Mouse (Mus musculus) adrenal gland, adult 2 months (tissue): ENCODE measurements around the gene Pkhd1. TPM values are rescaled to one million over a fixed set of nuclear protein-coding genes. Genes with fewer than 3 reads are reported as not detected.

Experiments
- polyA plus RNA-seq: library from polyadenylated mRNA; depleted of rRNA; stranded (reverse); fragments of >200 nt; gene quantifications from 2 replicates; pipeline ENCODE4 v1.2.3, GENCODE M21; 2012; rRNA removed
- total RNA-seq, 2 experiments: library from RNA; stranded (reverse); gene quantifications; 2 replicates each; pipeline ENCODE4 v1.2.3; 2021

Gene Pkhd1
- total and polyA plus RNA-seq, 3 experiments, result 0.03 to 0.17 TPM; not detected in 1

Other genes with a start within 250 kb of the Pkhd1 start
- not detected for gene Il17a, start 112.8 kb upstream of the Pkhd1 start, total RNA-seq
- not detected in 2 replicates for gene Il17a, start 112.8 kb upstream of the Pkhd1 start, polyA plus RNA-seq
- not detected for gene Il17f, start 172.6 kb upstream of the Pkhd1 start, total RNA-seq
- not detected in 2 replicates for gene Il17f, start 172.6 kb upstream of the Pkhd1 start, polyA plus RNA-seq
- 10 to 100 TPM; 12.6 to 13.6 TPM for gene Mcm3, start 202.2 kb upstream of the Pkhd1 start, total RNA-seq
- 4.7 and 6.7 TPM in 2 replicates for gene Mcm3, start 202.2 kb upstream of the Pkhd1 start, polyA plus RNA-seq